Mouse (Mus musculus) hindbrain, postnatal 0 days (tissue): Measurements from ENCODE around the gene Gps2. TPM values are rescaled to one million over a fixed set of nuclear protein-coding genes. Genes with fewer than 3 reads are reported as not detected.

Experiments used
- ATAC-seq: fragments of 200-750 bp; cut with Nextera tagmentation; 2 replicates; pipeline ENCODE4 v1.8.0; 2017; ENCODE audit warnings: mild to moderate bottlenecking, moderate TSS enrichment, moderate library complexity
- DNase-seq: peaks from one replicate; pipeline ENCODE4 v3.0.0-alpha.2; 2015; ENCODE audit warnings: low spot score
- H3K27ac ChIP-seq: fragments of 300-500 bp; sonication (generic); 2 replicates; pipeline ENCODE4 v1.5.1; 2014; ENCODE audit warnings: mild to moderate bottlenecking
- H3K27me3 ChIP-seq: fragments of 300-500 bp; sonication (generic); 2 replicates; pipeline ENCODE4 v1.6.1; 2014; ENCODE audit warnings: low read length, mixed read lengths; ENCODE audit not compliant: insufficient read depth
- H3K36me3 ChIP-seq: fragments of 300-500 bp; sonication (generic); 2 replicates; pipeline ENCODE4 v1.6.1; 2014; ENCODE audit warnings: low read length, mixed read lengths; ENCODE audit not compliant: insufficient read depth
- H3K4me1 ChIP-seq: fragments of 300-500 bp; sonication (generic); 2 replicates; pipeline ENCODE4 v1.6.1; 2014; ENCODE audit warnings: antibody characterized with exemption, low read length, mixed read lengths; ENCODE audit not compliant: insufficient read depth
- H3K4me2 ChIP-seq: fragments of 300-500 bp; sonication (generic); 2 replicates; pipeline ENCODE4 v1.6.1; 2014; ENCODE audit warnings: low read depth, mild to moderate bottlenecking, low read length, moderate library complexity, mixed read lengths
- H3K4me3 ChIP-seq: fragments of 300-500 bp; sonication (generic); 2 replicates; pipeline ENCODE4 v1.5.1; 2014; ENCODE audit warnings: low read length
- H3K9ac ChIP-seq: fragments of 300-500 bp; sonication (generic); replicated peaks from 2 replicates; pipeline ENCODE4 v1.6.1; 2014; ENCODE audit warnings: mild to moderate bottlenecking, low read length, moderate library complexity, mixed read lengths
- H3K9me3 ChIP-seq: fragments of 300-500 bp; sonication (generic); 2 replicates; pipeline ENCODE4 v1.6.1; 2016; ENCODE audit warnings: low read length, mixed read lengths
- CTCF ChIP-seq: IDR thresholded peaks from 2 replicates; pipeline ENCODE4 v1.5.1; 2016; ENCODE audit warnings: antibody characterized with exemption, control low read depth, low read depth
- WGBS: fragments of 180-500 bp; shearing (Covaris S2); extraction: QIAGEN DNeasy Blood & Tissue Kit; methylation state at CpG from one replicate; pipeline ENCODE4 v1.1.7; 2014; 5-methylcytosine and 5-hydroxymethylcytosine counted together
- polyA plus RNA-seq: library from polyadenylated mRNA; unstranded; fragments of >200 nt; fragmentation: Nextera tagmentation; extraction: Ambion mirVana; gene quantifications from 2 replicates; pipeline ENCODE4 v1.2.1, GENCODE M21; 2015
- total RNA-seq: library from RNA; depleted of rRNA; stranded (reverse); fragments of >200 nt; gene quantifications from 2 replicates; pipeline ENCODE4 v1.2.3, GENCODE M21; 2014

Gps2 gene
- total and polyA plus RNA-seq, 2 experiments from 2014 or later, result 65.9 to 67.6 TPM

DNA sequence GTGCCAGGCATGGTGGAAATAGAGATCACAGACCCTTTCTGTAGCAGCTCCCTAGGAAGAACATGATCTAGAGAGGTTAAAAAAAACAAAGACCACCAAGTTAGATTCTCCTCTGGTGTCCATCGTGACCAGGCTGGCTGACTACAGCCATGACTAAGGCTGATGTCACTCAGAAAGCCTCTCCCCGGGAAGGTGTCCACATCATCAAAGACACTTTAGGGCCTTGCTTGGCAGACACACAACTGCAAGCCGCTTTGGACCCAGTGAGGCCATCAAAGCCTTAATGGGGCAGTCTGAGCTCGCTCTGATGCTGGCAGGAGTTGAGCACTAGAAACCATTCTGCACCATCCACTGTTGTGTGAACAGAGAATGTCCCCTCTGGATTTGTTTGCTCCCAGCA, 41.2 kb upstream of the Gps2 start:
- no peak overlapping the region for H3K4me2 ChIP-seq
- ATAC-seq (no peak), DNase-seq (no peak)
- H3K9me3 ChIP-seq, result no peaks in the 10 kb centered on the region
- no peak overlapping the region for H3K4me3 ChIP-seq
- no peak overlapping the region for H3K27ac ChIP-seq
- no peak for TF ChIP-seq CTCF
- H3K27me3 ChIP-seq, result no peaks in the 10 kb centered on the region
- peaks cover 5% of the 10 kb centered on the region; the same call in 1 of the 2 replicates for H3K4me1 ChIP-seq
- WGBS, result 67% methylated on average over 4 of the region's 4 CpGs
- no peaks in the 10 kb centered on the region for H3K36me3 ChIP-seq
- no peak overlapping the region for H3K9ac ChIP-seq

- Histone ChIP-seq H3K36me3 (no peaks in the 10 kb centered on the region), H3K9me3 (no peaks in the 10 kb centered on the region), H3K27ac (no peak overlapping the region), H3K4me3 (no peak overlapping the region), H3K4me2 (no peak overlapping the region), H3K4me1 (peaks cover 5% of the 10 kb centered on the region; the same call in 1 of the 2 replicates), H3K27me3 (no peaks in the 10 kb centered on the region), H3K9ac (no peak overlapping the region)
- WGBS, result 68% methylated on average over 7 of the region's 7 CpGs
- ATAC-seq (no peak), DNase-seq (no peak)
- no peak for TF ChIP-seq CTCF
Measured at GRCm38 (mm10) chr11:69876186-69876585, 37.5 kb upstream of the Gps2 start.

GRCm38 (mm10) chr11:69876867-69877266, 36.8 kb upstream of the Gps2 start:
- Histone ChIP-seq H3K4me1 (peaks cover 5% of the 10 kb centered on the region; the same call in 1 of the 2 replicates), H3K36me3 (no peaks in the 10 kb centered on the region), H3K27me3 (no peaks in the 10 kb centered on the region), H3K9ac (no peak overlapping the region), H3K4me2 (peak overlapping the region; percentile 42), H3K9me3 (no peaks in the 10 kb centered on the region), H3K27ac (no peak overlapping the region), H3K4me3 (0 out of 2 replicates have a peak overlapping the region, but pooled peaks have one; percentile 7)
- ATAC-seq, result peak; percentile 58; the same call in 1 of the 2 replicates
- peak; percentile 88 for TF ChIP-seq CTCF
- DNase-seq, result peak; percentile 86
- 3% methylated on average over 12 of the region's 12 CpGs for WGBS

DNA sequence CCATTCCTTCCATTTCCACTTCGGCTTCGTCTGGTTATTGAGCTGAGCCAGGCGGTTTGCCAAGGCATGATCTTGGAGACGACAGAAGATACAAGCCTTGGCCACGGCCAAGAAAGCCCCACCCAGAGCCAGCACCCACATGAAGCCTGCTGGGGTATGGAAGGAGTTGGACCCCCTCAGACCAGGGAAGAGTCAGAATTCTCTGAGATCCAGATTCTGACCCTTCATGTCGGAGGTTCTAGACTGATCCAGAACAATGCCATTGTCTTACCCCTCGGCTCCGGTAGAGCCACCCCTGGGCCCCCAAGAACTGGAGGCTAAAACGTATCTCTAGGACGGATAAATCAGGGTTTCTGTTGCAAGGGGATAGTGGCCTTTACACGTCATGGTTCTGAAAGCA, 35.8 kb upstream of the Gps2 start, which contains the start of gene Tmem95:
Tmem95 (minus strand) TSS at position 141 of the 400 bp plus-strand sequence.
- H3K4me3 ChIP-seq, result 0 out of 2 replicates have a peak within 1 kb of the TSS, but pooled peaks have one; percentile 7
- H3K4me1 ChIP-seq, result peaks cover 5% of the 10 kb centered on the region; the same call in 1 of the 2 replicates
- WGBS, result 78% methylated on average over 11 of the region's 11 CpGs
- peak within 1 kb of the TSS; percentile 42 for H3K4me2 ChIP-seq
- H3K9ac ChIP-seq, result no peak within 1 kb of the TSS
- H3K9me3 ChIP-seq, result no peaks in the 10 kb centered on the region
- DNase-seq (no peak), ATAC-seq (no peak)
- no peak for TF ChIP-seq CTCF
- H3K36me3 ChIP-seq, result no peaks in the 10 kb centered on the region
- no peaks in the 10 kb centered on the region for H3K27me3 ChIP-seq
- no peak within 1 kb of the TSS for H3K27ac ChIP-seq

GRCm38 (mm10) chr11:69878399-69878798, 35.3 kb upstream of the Gps2 start:
- H3K27ac ChIP-seq, result no peak overlapping the region
- H3K4me1 ChIP-seq, result peaks cover 5% of the 10 kb centered on the region; the same call in 1 of the 2 replicates
- WGBS, result 59% methylated on average over 3 of the region's 3 CpGs
- no peaks in the 10 kb centered on the region for H3K9me3 ChIP-seq
- no peak overlapping the region for H3K4me2 ChIP-seq
- H3K27me3 ChIP-seq, result no peaks in the 10 kb centered on the region
- H3K9ac ChIP-seq, result no peak overlapping the region
- no peak overlapping the region for H3K4me3 ChIP-seq
- ATAC-seq, result no peak
- H3K36me3 ChIP-seq, result no peaks in the 10 kb centered on the region
- peak; percentile 18 for DNase-seq
- no peak for TF ChIP-seq CTCF

DNA sequence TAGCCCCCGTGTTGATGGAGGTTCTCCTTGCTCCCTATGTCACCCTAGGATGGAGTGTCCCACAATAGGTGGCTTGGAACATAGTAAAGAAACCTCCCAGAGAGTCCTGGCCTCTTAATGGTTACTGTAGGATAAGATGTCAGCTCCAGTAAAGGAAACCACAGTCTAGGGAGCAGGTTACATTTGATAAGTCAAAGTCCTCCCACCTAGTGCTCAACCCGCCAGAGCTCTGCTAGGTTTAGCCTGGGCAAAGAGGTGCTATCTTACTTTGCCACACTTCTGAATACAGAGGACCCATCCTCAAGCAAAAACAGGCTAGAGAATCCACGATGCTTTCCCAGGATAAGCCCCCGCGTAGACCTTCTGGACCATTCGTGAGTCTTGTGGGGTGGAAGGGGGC, 34.7 kb upstream of the Gps2 start:
- ATAC-seq (no peak), DNase-seq (no peak)
- no peak overlapping the region for H3K4me2 ChIP-seq
- no peaks in the 10 kb centered on the region for H3K36me3 ChIP-seq
- no peaks in the 10 kb centered on the region for H3K9me3 ChIP-seq
- H3K27ac ChIP-seq, result no peak overlapping the region
- H3K4me1 ChIP-seq, result peaks cover 5% of the 10 kb centered on the region; the same call in 1 of the 2 replicates
- no peak overlapping the region for H3K4me3 ChIP-seq
- no peak overlapping the region for H3K9ac ChIP-seq
- TF ChIP-seq CTCF, result no peak
- 89% methylated on average over 6 of the region's 6 CpGs for WGBS
- no peaks in the 10 kb centered on the region for H3K27me3 ChIP-seq

- no peaks in the 10 kb centered on the region for H3K9me3 ChIP-seq
- peaks cover 5% of the 10 kb centered on the region; the same call in 1 of the 2 replicates for H3K4me1 ChIP-seq
- no peak overlapping the region for H3K27ac ChIP-seq
- ATAC-seq, result no peak
- DNase-seq, result no peak
- peak overlapping the region; percentile 54 for H3K4me2 ChIP-seq
- peak overlapping the region; percentile 37; the same call in 1 of the 2 replicates for H3K9ac ChIP-seq
- 58% methylated on average over 15 of the region's 15 CpGs for WGBS
- no peak for TF ChIP-seq CTCF
- peak overlapping the region; percentile 34 for H3K4me3 ChIP-seq
- no peaks in the 10 kb centered on the region for H3K27me3 ChIP-seq
- no peaks in the 10 kb centered on the region for H3K36me3 ChIP-seq
Measured at GRCm38 (mm10) chr11:69879711-69880110, 34.0 kb upstream of the Gps2 start.
